Mouse (Mus musculus) urinary bladder, adult 2 months (tissue): ENCODE measurements at regions not wholly inside any gene's neighbourhood (a gene's known extent, or its start where the extent isn't known, plus 50 kb on each side); places are given as distances from the start of the nearest gene placed in this dataset.

Experiments used
- DNase-seq: peaks from one replicate; pipeline ENCODE4 v3.0.0; 2022; ENCODE audit warnings: low spot score

GRCm38 (mm10) chr8:8285876-8286275 is 375.2 kb downstream of the Efnb2 start:
- DNase-seq = no peak

DNA sequence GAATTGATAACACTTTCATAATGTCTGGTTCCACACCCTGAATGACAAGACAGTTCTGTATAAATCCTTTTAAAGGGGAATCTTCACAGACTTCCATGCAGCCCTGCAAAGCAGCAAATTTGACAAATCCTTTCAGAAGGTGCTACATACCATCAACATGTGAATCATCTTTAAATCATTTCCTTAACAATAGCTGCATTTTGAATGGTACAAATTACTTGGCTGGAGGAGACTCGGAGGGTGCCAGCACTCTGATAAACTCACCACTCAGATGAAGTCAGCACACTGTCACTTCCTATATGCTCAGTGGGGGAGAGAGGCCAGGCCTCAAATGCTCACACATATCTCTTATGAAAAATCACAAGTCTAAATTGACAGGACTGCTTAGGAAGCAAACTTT is 386.1 kb downstream of the Efnb2 start:
- no peak for DNase-seq

GRCm38 (mm10) chr8:8274211-8274641 is 386.8 kb downstream of the Efnb2 start:
- no peak for DNase-seq

DNA sequence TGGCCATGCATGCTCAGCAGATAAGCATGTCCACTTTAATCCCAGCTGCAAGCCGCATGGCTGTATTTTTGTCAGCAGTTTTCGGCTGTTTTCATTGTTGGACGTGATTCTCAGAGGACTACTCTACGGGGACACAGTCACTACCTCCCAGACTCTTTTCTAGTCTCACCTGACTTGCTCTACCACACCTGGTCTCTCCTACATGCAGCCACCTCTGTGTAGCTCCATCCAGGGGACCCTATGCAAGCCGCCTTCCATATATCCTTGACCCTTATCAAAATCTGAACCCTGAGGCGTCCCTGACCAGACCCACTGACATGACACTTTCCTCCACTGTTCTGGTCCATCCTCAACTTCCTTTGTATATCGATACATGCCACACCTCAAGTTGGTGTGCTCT is 402.2 kb downstream of the Efnb2 start:
- no peak for DNase-seq

- no peak for DNase-seq
Observed at GRCm38 (mm10) chr8:8258231-8258638, 402.8 kb downstream of the Efnb2 start.

DNA sequence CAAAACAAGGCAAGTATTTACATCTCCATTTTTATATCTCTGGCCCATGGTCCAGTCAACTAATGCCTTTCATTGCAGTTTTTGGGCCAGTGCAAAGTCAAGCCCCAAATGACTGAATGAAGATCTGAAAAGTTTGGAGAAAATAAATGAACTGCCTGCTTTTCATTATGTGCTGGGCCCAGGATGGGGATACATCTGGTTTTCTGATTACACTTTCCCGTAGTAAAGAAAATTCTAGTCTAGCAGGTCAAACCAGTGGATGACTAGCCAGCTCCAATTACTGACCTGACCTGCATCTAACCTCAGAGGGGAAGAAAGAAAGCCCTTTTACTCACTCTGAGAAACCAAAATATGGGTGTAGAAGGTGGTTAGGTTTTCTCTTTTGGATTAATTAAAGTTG is 404.7 kb downstream of the Efnb2 start:
- no peak for DNase-seq

DNA sequence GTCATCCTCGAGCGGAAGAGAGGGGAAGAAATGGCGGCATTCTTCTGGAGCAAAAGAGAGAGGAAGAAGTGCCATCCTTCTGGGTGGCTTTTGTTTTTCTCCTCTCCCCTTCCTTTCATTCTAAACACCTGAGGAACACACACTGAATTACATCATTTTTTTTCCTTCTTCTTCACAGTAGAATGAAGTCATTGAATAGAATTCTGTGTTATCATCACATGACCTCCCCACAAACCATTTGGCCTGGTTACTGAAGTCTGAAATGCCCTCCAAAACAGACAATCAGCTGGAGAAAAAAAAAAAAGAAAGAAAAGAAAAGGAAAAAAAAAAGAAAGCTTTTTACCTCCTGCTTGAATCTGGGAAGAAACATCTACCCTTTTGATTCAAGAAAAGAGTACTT is 406.6 kb downstream of the Efnb2 start:
- no peak for DNase-seq

- DNase-seq = no peak
Observed at GRCm38 (mm10) chr8:8244599-8244998, 416.4 kb downstream of the Efnb2 start.

GRCm38 (mm10) chr8:8241755-8242501 is 419.1 kb downstream of the Efnb2 start:
- DNase-seq = no peak

DNA sequence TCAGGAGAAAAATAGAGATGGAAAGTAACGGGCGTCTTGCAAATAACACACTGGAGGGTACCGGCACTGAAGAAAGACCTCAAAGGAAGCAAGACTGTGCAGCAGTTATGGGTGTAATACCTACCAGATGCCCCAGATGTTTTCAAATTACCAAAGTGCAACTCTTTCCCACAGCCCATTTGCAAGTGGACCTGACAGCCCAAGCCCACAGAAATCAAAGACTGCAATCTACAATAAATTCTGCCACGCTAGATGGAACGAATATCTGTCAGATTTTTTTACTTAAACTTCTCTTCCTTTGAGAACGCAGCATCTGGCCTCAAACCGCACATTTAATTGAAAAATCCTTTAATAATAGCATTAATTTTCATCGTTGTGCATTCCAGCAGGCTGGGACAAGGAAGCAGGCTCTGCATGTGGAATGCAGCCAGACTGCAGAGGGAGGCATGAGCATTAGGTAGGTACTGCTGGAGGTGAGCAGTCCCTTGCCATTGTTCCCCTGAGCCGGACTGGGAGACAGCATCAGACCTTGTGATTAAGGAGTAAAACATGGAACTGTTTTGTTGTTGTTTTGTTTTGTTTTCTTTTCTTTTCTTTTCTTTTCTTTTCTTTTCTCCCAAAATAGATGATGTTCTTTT is 419.9 kb downstream of the Efnb2 start:
- DNase-seq = no peak

- DNase-seq = no peak
Observed at GRCm38 (mm10) chr8:8239489-8239888, 421.6 kb downstream of the Efnb2 start.

DNA sequence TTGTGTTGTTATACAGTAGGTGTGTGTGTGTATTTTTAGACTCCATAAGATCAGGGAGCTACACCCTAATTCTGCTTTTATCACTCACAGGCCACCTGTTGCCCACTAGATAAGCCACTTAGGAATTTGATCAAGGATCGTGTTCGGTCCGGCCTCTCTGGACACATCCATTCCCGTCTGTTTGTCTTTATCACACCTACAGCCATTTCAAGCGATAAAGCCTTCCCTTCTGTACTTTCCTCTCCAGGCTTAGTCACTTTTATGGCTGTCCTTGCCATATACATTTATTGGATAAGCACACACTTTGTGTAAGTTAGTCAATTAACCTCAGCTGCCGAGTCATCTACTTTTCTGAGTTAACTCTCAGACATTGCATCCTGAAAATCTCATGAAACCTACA is 423.0 kb downstream of the Efnb2 start:
- no peak for DNase-seq

GRCm38 (mm10) chr8:8233616-8234015 is 427.4 kb downstream of the Efnb2 start:
- DNase-seq = no peak

DNA sequence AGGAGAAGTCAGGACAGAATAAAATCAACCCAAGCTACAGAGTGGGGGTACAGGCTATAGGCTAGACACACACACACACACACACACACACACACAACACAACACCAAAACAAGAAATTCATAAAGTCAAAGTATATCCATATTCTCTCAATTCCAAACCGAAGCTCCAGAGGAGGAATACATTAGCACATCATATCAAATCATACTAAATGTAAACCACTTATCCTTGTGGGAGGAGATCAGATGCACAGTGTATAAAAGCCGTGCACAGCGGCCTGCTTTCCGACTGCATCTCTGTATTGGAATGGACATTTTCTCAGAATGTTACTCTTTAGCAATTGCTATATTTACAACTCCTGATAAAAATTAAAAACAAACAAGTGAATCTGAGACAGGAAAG is 427.9 kb downstream of the Efnb2 start:
- DNase-seq = no peak

- DNase-seq = no peak
Observed at GRCm38 (mm10) chr8:8231996-8232632, 428.9 kb downstream of the Efnb2 start.

DNA sequence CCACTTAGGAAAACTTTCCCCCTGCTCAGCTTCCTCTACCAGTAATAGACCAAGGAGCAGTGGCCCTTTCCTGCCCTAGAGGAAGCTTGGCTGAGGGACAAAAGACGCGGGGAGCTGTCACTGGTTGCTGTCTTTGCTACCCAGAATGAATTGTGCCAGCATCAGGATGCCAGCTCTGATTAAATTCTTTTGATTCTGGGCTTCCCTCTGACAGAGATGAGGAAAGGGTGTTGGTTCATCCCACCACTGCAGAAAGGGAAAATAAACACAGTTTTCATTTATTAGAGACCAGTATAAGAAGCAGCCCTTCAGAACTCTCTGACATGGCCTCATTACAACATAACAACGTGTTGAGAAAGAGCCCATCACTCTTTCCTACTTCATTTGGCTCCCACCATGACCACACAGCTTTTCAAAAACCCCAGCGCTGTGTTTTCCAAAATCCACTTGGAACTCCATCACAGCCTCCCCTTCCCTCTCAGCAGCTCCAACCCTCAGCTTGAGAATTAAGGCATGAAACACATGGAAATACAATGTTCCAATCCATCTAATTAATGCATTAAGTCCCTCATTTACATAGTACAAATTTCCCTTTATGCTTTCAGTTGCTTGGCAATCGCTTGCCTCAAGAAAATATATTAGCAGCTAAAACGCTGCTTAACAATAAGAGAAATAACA is 429.6 kb downstream of the Efnb2 start:
- no peak for DNase-seq

GRCm38 (mm10) chr8:8225994-8226393 is 435.0 kb downstream of the Efnb2 start:
- no peak for DNase-seq

GRCm38 (mm10) chr8:8225175-8225830 is 435.7 kb downstream of the Efnb2 start:
- no peak for DNase-seq

GRCm38 (mm10) chr8:8220395-8221031 is 440.5 kb downstream of the Efnb2 start:
- DNase-seq = no peak

DNA sequence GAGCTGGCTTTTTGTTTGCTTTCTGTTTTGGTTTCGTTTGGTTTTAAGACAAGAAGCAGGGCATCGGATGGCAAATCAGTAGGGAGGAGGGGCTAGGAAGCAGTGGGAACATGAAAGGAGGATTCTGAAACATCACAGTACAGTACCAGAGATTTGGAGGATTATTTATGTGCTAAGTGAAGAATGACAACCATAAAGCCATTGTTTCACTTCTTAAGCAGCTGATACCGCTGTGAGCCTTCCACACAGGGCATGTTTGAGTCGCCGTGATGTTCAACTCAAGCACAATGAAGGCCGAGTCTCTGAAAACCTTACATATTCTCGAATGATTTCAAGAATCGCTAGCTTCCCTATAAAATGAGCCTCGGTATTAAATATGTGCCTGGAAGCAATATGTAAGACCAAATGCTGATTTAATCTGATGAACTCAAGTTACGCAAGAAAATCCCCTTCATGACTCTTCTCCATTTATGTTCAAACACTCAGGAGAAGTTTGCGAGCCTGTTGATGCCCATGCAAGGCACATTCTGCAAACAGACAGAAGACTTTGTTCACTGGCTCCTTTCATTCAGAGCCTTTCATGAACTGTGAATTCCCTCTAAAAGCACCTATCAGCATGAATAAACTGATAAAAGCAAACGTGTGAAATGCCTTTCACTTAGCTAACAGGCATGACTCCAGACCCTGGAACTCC is 441.2 kb downstream of the Efnb2 start:
- DNase-seq = no peak

DNA sequence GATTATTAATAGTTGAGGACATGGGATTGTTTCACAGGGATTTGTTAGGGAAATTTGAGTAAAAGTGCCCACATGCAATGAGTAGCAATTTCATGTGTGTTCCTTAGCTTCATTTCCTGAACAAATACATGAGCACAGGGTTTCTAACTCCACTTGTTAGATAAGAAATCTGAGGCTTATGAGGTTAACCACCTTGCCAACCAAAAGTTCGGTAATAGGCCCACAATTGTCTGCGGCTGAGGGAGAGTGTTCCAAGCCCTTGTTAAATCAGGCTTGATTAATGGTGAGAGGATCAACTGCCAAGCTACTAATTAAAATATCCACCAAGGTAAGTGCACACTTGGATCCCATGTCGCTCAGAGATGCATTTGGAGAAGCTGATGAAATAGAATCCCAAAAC is 468.0 kb downstream of the Efnb2 start:
- DNase-seq = no peak
